Mouse (Mus musculus): ENCODE data around the gene Tmem144.

Gene Tmem144

DNA sequence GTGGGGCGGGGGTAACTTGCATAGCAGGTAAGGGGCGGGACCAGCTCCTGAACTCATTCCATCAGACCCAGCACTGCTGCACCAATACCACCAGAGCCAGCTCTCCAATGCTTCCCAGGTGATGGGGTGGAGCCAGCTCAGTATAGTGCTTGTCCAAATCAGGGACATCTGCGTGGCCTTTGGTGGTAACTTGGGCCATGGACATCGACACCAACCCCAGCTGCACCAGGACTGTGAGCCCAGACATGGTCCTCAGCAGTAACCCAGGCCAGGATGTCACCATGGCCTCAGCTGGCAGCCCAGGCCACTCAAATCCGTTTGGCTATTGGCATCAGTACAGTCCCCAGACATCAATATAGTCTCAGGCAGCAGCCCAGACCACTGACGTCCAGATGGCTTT, 60.3 kb downstream of the Tmem144 start:
- DNase-seq = no peak

DNA sequence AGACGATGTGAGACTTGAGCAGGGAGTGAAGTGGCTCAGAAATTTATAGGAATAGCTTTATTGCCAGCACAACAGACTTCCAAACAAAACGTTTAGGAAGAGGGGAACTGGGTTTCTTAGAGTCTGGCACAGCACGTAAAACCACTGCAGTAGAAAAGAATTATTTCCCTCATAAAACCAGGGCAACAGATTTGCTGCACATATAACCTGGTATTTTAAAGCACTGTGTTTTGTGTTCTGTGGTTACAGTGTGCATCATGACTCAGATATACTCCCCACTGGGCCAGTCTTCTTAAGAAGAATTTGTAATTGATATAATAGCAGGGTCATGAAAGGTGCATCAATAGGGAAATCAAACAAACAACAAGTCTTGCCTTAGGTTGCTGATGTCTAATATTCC, 62.2 kb downstream of the Tmem144 start:
- no peak for DNase-seq

DNA sequence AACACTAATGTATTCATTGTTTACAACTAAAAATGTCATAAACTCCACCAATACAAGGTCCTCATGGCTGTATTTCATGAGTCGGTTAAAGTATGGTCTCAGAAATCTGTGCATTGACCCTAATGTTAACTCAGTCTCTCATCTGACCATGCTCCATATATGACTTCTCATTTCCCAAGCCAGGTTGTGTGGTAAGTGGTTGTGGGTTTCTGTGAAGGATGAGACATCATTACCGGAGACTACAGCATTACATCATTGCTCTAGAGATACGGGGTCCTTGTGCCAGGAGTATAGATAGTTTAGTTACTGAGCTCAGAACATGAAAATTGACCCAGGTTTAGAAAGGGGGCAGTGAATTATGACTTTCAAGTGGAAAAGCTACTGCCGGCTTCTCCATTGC, 63.0 kb downstream of the Tmem144 start:
- DNase-seq = no peak

DNA sequence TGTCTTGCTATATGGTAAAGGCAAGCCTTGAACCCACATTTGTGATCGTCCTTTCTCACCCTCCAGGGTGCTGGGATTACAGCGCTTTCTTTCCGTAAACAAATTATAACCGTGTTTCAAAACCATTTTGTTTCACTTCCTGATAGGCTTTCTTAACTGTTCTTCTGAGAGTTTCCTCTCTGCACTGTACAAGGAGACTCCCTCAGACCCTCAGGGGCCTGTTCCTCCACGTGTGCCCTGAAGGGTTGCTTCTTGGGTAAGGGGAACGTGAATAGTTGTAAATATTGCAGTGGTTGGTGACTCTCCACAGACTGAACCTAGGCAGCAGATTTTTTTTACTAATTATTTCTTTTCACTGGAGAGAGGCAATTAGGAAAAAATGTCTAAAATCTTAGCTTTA, 63.6 kb downstream of the Tmem144 start:
- DNase-seq = no peak

DNA sequence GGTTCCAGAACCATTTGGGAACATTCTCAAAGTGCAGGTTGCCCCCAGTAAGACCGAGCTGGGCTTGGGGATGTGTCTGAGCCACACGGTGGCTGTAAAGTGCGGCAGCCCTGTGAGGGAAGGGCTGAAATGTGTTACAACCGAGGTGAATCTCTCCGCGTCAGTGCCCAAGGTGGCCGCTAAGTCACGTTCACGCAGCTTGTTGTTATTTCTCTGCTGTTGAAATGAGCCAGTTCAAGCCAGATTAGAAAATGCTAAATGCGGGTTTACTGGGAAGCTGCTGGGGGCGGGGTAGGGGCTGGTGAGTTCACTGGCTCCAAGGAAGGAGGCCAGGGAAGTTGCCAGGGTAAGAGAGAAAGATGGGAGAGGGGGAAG, 68.2 kb downstream of the Tmem144 start:
- no peak for DNase-seq

DNA sequence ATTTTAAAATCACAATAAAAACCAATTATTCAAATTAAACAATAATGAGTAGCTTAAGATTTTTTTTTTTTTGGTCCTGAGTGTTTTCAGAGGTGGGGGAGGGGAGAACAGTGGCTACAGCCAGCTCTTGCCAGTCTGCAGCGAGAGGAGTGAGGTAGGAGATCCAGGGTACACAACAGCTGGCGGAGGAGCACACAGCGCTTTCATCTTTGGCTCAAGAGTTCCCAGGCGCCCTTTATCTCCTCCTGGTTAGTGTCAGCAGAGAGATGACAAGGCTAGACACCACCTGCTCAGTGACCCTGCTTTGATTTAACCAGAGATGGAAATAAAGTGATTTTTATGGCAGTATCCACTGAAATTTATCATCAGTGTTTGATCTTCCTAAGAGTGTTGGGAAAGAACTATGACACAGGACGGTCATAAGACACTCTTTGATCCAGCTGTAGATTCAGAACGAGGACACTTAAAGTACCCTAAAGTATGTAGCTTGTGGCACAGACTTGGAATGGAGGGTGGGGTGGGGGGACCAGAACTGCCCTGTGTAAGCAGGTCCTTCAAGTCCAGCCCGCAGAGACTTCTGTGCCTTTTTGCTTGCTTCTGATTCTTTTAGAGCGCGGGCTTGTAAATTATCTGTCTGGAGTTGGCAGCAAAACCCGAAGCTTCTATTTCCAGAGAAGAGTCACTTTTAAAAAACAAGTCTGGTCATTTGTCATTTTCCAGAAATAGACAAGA, 68.8 kb downstream of the Tmem144 start:
- DNase-seq = no peak

DNA sequence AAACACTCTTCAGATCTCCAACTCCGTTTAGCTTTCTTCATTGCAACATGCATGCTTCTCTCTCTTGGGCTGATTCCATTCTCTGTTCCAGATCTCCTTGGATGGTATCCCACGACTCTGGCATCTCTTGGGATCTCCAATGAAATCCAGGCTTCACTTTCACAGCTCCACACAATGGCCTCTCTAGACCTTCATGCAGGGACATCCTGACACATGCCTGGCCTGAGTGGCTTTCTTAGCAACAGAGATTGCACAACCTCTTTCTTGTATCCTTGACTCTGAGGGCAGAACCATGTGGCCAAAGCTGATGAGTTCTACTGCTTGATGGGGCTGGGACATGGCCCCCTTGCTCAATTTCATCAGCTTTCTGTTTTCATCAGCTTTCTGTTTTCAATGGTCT, 79.9 kb downstream of the Tmem144 start:
- DNase-seq = no peak
